Mouse (Mus musculus) intestine, embryonic 14.5 days (tissue): ENCODE measurements around the gene Masp1. TPM values are rescaled to one million over a fixed set of nuclear protein-coding genes. Genes with fewer than 3 reads are reported as not detected.

ENCODE experiments used
- ATAC-seq: fragments of 200-750 bp; cut with Nextera tagmentation; replicated peaks from 2 replicates; pipeline ENCODE4 v1.8.0; 2017; ENCODE audit warnings: low read depth, moderate number of reproducible peaks, moderate TSS enrichment, moderate library complexity; ENCODE audit not compliant: low FRiP score, low TSS enrichment
- DNase-seq: peaks from one replicate; pipeline ENCODE4 v3.0.0-alpha.2; 2018; ENCODE audit warnings: low spot score
- H3K27ac ChIP-seq: fragments of 300-500 bp; sonication (generic); 2 replicates; pipeline ENCODE4 v1.5.1; 2014; ENCODE audit warnings: low read depth, mild to moderate bottlenecking, control low read depth
- H3K27me3 ChIP-seq: fragments of 300-500 bp; sonication (generic); replicated peaks from 2 replicates; pipeline ENCODE4 v1.6.1; 2014; ENCODE audit warnings: low read length, control low read depth; ENCODE audit not compliant: control insufficient read depth, insufficient read depth
- H3K36me3 ChIP-seq: fragments of 300-500 bp; sonication (generic); 2 replicates; pipeline ENCODE4 v1.6.1; 2014; ENCODE audit warnings: low read length, control low read depth; ENCODE audit not compliant: control insufficient read depth, insufficient read depth
- H3K4me1 ChIP-seq: fragments of 300-500 bp; sonication (generic); replicated peaks from 2 replicates; pipeline ENCODE4 v1.6.1; 2014; ENCODE audit warnings: low read length, control low read depth, mixed read lengths; ENCODE audit not compliant: control insufficient read depth, insufficient read depth
- H3K4me2 ChIP-seq: fragments of 300-500 bp; sonication (generic); 2 replicates; pipeline ENCODE4 v1.6.1; 2014; ENCODE audit warnings: low read length
- H3K4me3 ChIP-seq: fragments of 300-500 bp; sonication (generic); 2 replicates; pipeline ENCODE4 v1.5.1; 2014; ENCODE audit warnings: low read depth, low read length, control low read depth, mixed read lengths
- H3K9ac ChIP-seq: fragments of 300-500 bp; sonication (generic); 2 replicates; pipeline ENCODE4 v1.6.1; 2014; ENCODE audit warnings: mild to moderate bottlenecking, low read length
- H3K9me3 ChIP-seq: fragments of 300-500 bp; sonication (generic); 2 replicates; pipeline ENCODE4 v1.6.1; 2016; ENCODE audit warnings: low read length, control low read depth; ENCODE audit not compliant: control insufficient read depth
- WGBS: fragments of 180-500 bp; shearing (Covaris S2); extraction: QIAGEN DNeasy Blood & Tissue Kit; methylation state at CpG from one replicate; pipeline ENCODE4 v1.1.7; 2014; 5-methylcytosine and 5-hydroxymethylcytosine counted together
- polyA plus RNA-seq: library from polyadenylated mRNA; unstranded; fragments of >200 nt; fragmentation: Nextera tagmentation; extraction: Ambion mirVana; gene quantifications from 2 replicates; pipeline ENCODE4 v1.2.1, GENCODE M21; 2014

Masp1 gene
- polyA plus RNA-seq, 1 experiment from 2014 or later: 6.0 TPM

DNA sequence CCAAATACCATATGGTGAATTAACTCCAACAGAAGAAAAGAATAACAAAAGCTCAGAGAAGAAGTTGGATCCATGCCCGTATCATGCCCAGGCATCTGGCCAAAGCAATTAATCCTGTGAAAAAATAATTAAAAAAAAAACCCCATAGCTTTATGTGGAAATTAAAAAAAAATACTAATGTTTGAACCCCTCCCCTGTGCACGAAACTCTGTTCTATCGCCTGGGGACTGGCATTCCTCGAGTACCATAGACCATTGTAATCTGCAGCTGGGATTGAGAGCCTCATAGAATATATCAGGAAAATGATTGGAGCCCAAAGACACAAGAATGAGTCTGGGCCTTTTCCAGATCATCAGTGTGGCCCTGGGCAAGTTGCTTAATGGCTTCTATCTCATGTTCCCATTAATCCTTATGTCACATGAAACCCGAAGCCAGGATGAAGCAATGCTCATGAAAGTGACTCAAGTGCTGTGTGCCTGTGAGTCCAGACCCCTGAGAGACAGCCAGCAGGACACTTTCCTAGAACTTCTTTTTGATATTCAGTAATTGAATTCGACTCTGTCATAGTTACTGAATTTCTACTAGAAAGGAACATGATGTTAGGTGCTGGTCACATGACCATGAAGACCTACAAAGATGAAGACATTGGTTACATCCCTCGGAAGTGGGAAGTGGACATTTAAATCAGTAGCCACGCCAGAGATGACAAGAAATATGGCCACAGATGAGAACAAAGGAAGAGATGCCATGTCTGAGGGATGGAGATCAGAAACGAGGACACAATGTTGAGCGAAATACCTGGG lies 1.8 kb downstream of the Masp1 start:
- Histone ChIP-seq H3K9me3 (no peaks in the 10 kb centered on the region), H3K27ac (no peak overlapping the region), H3K27me3 (no peaks in the 10 kb centered on the region), H3K4me1 (peaks cover 29% of the 10 kb centered on the region), H3K9ac (no peak overlapping the region), H3K36me3 (no peaks in the 10 kb centered on the region), H3K4me2 (peak overlapping the region; percentile 51; the same call in 1 of the 2 replicates), H3K4me3 (no peak overlapping the region)
- ATAC-seq (no peak), DNase-seq (no peak)
- WGBS: 65% methylated on average over 10 of the region's 10 CpGs

DNA sequence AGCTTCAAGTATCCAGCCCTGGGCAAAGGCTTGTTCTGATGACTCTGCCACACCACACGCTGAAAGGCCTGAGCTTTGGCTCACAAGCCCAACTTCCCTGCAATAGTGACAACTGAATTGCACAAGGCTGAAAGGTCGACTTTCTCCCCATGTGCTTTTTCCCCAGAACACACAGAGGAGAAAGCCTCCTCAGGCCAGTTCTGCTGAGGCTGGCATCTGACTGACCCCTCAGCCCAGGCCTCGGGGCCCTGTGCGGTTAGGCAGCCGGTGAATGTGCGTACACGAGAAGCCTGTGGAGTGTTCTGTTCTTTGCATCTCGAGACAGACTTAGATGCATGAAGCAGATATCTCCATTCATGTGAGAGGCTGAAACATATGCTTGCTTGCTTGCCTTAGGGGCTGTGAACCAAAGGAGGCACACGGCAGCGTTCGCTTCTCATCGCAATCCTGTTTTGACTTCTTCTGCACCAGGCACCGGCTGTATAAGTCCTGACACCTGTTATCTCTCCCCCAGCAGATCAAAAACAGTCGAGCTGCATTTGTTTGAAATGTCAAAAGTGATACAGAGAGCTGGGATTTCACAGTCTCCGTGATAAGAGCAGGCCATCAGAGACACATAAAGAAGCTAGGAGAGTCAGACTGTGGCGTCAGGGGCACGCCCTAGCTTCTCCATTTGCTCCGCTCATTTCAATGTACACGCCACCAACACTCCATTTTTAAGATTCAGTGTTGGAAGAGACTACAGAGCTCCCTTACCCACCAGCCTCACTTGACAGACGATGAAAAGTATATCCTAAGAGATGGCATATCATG lies 2.7 kb downstream of the Masp1 start:
- 48% methylated on average over 20 of the region's 20 CpGs for WGBS
- H3K9ac ChIP-seq: no peak overlapping the region
- ATAC-seq (no peak), DNase-seq (no peak)
- H3K4me2 ChIP-seq: no peak overlapping the region
- no peaks in the 10 kb centered on the region for H3K27me3 ChIP-seq
- peaks cover 23% of the 10 kb centered on the region for H3K4me1 ChIP-seq
- no peak overlapping the region for H3K4me3 ChIP-seq
- H3K27ac ChIP-seq: no peak overlapping the region
- no peaks in the 10 kb centered on the region for H3K9me3 ChIP-seq
- no peaks in the 10 kb centered on the region for H3K36me3 ChIP-seq

DNA sequence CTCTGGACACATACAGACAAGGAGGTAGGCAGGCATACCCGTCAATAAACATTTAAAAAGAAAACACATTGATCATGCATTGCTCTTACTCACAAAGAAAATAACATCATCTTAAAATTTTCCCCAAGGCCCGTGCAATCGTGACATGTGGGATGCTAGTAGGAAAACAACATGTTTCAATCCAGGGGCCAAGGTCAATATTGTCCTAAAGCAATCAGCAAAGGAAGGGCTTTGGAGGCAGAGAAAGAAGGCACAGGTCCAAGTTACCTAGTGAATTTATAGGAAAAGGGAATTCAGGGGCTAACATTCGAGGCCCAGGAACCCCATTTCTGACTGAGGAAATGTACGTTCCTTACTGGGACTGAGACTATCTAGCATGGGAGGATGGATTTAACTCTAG lies 3.4 kb downstream of the Masp1 start:
- H3K9me3 ChIP-seq: no peaks in the 10 kb centered on the region
- no peaks in the 10 kb centered on the region for H3K27me3 ChIP-seq
- DNase-seq: no peak
- peaks cover 23% of the 10 kb centered on the region for H3K4me1 ChIP-seq
- no peak for ATAC-seq
- no peak overlapping the region for H3K27ac ChIP-seq
- no peak overlapping the region for H3K4me3 ChIP-seq
- H3K36me3 ChIP-seq: no peaks in the 10 kb centered on the region
- 78% methylated on average over 5 of the region's 5 CpGs for WGBS
- H3K9ac ChIP-seq: no peak overlapping the region
- no peak overlapping the region for H3K4me2 ChIP-seq

DNA sequence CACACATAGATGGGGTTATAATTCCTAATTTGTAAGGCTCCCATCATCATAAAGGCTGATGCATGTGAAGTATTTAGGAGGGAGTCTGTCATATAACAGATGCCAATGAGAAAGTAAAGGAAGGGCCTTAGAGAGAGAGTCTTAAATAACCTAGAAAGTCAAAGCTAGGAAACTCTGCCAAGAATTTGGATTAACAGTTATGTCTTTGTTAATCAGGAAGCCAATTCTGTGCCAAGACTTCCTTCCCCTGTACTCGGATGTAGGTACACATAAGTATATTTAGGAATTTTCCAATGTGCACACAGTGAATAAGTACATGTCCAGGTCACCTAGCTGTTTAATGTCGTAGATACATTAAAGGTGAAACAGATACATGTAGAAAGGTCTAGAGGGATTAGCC lies 4.0 kb downstream of the Masp1 start:
- Histone ChIP-seq H3K9ac (no peak overlapping the region), H3K27me3 (no peaks in the 10 kb centered on the region), H3K4me3 (no peak overlapping the region), H3K36me3 (no peaks in the 10 kb centered on the region), H3K4me1 (peaks cover 23% of the 10 kb centered on the region), H3K9me3 (no peaks in the 10 kb centered on the region), H3K27ac (no peak overlapping the region), H3K4me2 (no peak overlapping the region)
- ATAC-seq: no peak
- WGBS: 67% methylated on average over 2 of the region's 2 CpGs
- DNase-seq: no peak

DNA sequence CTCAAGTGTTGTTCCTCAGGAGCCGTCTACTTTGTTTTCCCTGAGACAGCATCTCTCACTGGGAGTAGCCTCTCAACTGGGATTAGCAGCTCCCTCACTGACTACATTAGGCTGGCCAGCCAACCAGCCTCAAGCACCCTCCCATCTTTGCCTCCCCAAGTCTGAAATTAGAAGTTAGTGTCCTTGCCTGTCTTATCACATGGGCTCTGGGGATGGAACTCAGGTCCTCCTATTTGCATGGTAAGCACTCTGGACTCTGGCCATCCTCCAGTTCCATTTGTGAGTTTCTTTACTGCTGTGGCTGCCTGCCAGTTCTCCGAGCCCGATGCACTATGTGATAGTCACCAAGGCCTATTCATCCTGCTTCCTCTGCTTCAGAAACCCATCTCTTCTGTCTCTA lies 4.8 kb downstream of the Masp1 start:
- no peaks in the 10 kb centered on the region for H3K27me3 ChIP-seq
- no peak overlapping the region for H3K27ac ChIP-seq
- H3K9ac ChIP-seq: no peak overlapping the region
- H3K9me3 ChIP-seq: 0 out of 2 replicates have a peak, but pooled peaks cover 3% of the 10 kb centered on the region
- ATAC-seq: no peak
- no peak overlapping the region for H3K4me3 ChIP-seq
- no peaks in the 10 kb centered on the region for H3K36me3 ChIP-seq
- DNase-seq: no peak
- no peak overlapping the region for H3K4me2 ChIP-seq
- WGBS: 56% methylated on average over 3 of the region's 3 CpGs
- H3K4me1 ChIP-seq: peaks cover 23% of the 10 kb centered on the region

DNA sequence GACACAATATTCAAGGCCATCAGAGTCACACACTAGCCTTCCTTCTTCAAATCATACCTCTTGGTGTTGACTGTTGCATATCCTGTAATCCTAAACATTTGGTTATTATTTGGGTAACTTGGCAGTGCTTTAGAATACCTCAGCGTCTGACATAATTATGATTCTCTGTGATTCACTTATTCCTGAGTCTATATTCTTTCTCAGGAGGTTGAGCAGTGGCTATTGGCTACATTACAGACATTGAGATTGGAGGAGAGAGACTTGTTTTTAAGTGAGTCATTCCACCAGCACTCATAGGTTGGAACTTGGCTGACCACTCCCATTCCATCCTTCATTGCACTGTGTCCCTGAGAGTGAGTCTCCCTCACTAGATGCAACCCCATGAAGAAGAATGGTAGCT lies 7.2 kb downstream of the Masp1 start:
- H3K9me3 ChIP-seq: 0 out of 2 replicates have a peak, but pooled peaks cover 4% of the 10 kb centered on the region
- 100% methylated on average over 1 of the region's 1 CpGs for WGBS
- H3K4me2 ChIP-seq: no peak overlapping the region
- H3K27ac ChIP-seq: no peak overlapping the region
- H3K4me1 ChIP-seq: peaks cover 3% of the 10 kb centered on the region; the same call in 1 of the 2 replicates
- ATAC-seq: no peak
- no peak for DNase-seq
- no peaks in the 10 kb centered on the region for H3K36me3 ChIP-seq
- no peaks in the 10 kb centered on the region for H3K27me3 ChIP-seq
- no peak overlapping the region for H3K9ac ChIP-seq
- H3K4me3 ChIP-seq: no peak overlapping the region

DNA sequence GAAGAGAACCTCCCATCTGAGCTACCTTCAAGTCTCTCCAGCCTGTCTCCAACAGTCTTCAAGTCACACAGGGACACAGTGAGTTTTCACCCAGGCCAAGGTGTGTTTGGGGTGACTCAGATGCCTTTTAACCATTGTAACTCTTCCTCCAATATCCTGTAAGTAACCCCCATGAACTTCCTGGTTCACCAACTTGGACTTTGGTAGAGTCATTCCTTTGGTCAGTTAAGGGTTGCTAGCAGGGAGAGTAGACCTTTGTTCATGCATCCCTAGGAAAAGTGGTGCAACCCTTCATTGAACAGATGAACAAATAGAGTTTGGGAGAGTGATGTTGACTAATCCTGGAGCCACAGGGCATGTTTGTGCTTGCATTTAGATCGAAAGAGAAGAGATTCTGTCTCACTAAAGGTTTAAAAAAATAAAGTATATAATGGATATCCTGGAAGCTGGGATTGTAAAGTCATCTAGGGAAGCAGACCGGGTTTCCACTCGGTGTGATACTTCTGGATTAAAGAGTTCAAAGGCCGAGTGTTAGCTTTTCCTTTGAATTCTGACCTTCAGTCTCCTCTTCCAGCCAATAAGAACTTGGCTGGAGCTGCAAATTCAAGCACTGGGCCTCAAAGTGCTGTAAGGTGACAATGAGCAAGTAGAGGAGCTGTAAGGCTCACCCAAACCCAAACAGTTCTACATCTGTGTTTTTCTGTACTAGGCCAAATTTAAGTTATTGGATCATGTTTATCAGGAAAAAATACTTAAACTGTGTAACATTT lies 9.3 kb downstream of the Masp1 start:
- no peaks in the 10 kb centered on the region for H3K4me1 ChIP-seq
- H3K27ac ChIP-seq: no peak overlapping the region
- H3K9me3 ChIP-seq: 0 out of 2 replicates have a peak, but pooled peaks cover 4% of the 10 kb centered on the region
- no peak overlapping the region for H3K4me2 ChIP-seq
- no peaks in the 10 kb centered on the region for H3K27me3 ChIP-seq
- ATAC-seq: no peak
- no peak for DNase-seq
- H3K4me3 ChIP-seq: no peak overlapping the region
- 80% methylated on average over 4 of the region's 4 CpGs for WGBS
- no peaks in the 10 kb centered on the region for H3K36me3 ChIP-seq
- H3K9ac ChIP-seq: no peak overlapping the region

DNA sequence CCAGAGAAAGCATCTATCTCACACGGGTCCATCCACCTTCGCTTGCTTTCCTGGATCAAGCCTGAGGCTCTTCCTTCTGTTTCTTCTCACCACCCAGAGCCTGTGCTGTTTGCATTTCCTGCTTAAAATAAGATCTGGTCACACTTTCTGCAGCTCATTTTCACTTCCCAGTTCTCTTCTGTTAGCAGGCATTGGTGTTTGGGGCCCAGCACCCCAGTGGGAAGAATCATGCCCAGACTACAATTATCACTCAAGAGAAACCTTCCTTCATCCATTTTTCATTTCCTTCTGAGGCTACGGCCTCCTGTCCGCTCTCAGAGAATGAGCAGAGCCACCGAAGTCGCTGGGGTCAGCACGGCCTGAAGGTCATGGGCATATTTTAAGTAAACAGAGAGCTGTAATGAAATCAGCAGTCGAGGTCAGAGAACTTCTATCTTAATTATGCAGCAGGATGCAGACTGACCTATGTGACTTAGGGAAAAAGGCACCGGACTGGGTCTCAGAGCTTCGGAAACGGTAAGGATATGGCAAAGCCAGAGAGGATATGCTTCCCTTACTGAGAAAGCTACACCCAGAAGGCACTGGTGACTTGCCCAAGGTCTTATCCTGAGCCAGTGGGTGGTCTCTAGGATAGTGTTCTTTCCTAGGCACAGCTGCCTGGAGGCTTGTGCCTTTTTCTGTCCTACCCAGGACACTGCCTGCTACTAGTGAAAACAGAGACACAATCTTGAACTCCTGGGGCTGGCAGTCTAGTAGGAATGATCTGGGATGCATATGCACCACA lies 14.5 kb downstream of the Masp1 start:
- no peak overlapping the region for H3K27ac ChIP-seq
- no peak overlapping the region for H3K4me3 ChIP-seq
- no peaks in the 10 kb centered on the region for H3K36me3 ChIP-seq
- H3K9ac ChIP-seq: no peak overlapping the region
- H3K4me1 ChIP-seq: 0 out of 2 replicates have a peak, but pooled peaks cover 5% of the 10 kb centered on the region
- 26% methylated on average over 11 of the region's 11 CpGs for WGBS
- H3K9me3 ChIP-seq: 0 out of 2 replicates have a peak, but pooled peaks cover 3% of the 10 kb centered on the region
- ATAC-seq: no peak
- no peak overlapping the region for H3K4me2 ChIP-seq
- no peak for DNase-seq
- H3K27me3 ChIP-seq: no peaks in the 10 kb centered on the region
